Mouse (Mus musculus): ENCODE data around the gene Rab8b.

DNA sequence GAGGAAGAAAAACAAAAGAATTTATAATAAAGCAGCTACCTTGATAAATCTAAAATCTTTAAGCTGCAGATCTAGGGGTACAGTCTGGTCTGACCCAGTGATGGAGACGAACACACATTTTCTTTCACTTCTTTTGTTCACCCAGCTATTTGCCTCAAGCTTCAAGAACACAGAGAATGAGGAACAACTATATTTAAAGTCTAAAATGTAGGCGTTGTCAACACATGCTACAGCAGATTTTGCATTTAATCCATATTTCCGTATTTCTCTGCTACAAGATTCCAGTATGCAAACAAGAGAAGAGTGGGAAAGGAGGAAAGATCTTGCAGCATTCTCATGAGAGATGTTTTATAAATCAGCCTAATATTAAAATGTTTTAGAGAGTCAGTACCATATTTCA, 40.6 kb downstream of the Rab8b start:
- TF ChIP-seq CTCF (IDR thresholded peaks at IDR 0.05; ENCODE audit: extremely low read depth, insufficient read length, insufficient replicate concordance, low read depth, low read length) (no peak), POLR2A (IDR thresholded peaks at IDR 0.05; ENCODE audit: low read depth, low read length) (no peak)
